Mouse (Mus musculus) left cerebral cortex, adult 18-20 months (tissue): ENCODE measurements around the gene Eif3g. TPM values are rescaled to one million over a fixed set of nuclear protein-coding genes. Genes with fewer than 3 reads are reported as not detected.

ENCODE experiments used
- DNase-seq, 2 experiments: peaks; one replicate each; pipeline ENCODE4 v3.0.0; 2021 to 2022; ENCODE audit warnings: low spot score in 2 of 2, mixed read lengths in 1 of 2
- total RNA-seq, 2 experiments: library from RNA; stranded (reverse); gene quantifications; 2 replicates each; pipeline ENCODE4 v1.2.3; 2021

The Eif3g gene
- total RNA-seq, 2 experiments from 2014 or later, result 133 to 134 TPM

- no peak for DNase-seq
These were observed 9.0 kb downstream of the Eif3g start for GRCm38 (mm10) chr9:20889185-20890141.

- no peak for DNase-seq
These were observed 10.0 kb downstream of the Eif3g start for GRCm38 (mm10) chr9:20888386-20888765.

DNA sequence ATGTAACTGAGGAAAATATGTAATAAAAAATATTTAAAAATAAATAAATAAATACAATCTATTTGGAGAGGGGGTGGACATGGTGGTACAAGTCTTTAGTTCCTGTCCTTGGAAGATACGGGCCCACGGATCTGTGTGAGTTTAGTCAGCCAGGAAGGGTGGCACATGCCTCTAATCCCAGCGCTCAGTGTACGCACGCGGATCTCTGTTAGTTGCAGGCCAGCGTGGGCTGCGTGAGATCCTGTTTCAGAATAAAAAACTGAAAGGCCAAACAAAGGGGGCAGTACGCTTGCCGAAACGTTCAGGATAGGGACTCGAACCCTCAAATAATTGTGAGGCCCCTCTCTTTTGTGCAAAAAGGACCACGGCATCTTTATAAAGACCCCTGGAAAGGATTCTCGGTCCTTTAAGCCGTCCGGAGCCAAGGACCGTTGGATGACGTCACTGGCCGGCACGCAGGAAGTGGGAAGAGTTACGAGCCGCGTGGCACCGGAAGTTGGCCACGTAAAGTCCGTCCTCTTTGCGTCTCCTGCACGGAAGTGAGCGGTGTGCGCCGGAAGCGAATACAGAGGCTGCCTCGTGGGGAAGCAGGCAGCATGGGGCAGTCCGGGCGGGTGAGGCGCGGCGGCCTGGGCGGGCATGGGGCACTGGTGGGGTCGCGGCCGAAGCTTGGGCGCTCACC lies 10.6 kb downstream of the Eif3g start, which contains the start of gene Ppan:
Gene Ppan (plus strand): TSS at position 472 of the 682 bp plus-strand sequence.
- DNase-seq, result peak; percentile 97 to 98

- DNase-seq, result no peak
These were observed 11.2 kb downstream of the Eif3g start for GRCm38 (mm10) chr9:20887191-20887590.

GRCm38 (mm10) chr9:20886563-20886962 lies 11.9 kb downstream of the Eif3g start:
- no peak for DNase-seq

GRCm38 (mm10) chr9:20879097-20879792 lies 19.2 kb downstream of the Eif3g start, which contains the start of gene Angptl6:
Gene Angptl6, minus strand, starts transcription at chr9:20879727.
- no peak for DNase-seq

DNA sequence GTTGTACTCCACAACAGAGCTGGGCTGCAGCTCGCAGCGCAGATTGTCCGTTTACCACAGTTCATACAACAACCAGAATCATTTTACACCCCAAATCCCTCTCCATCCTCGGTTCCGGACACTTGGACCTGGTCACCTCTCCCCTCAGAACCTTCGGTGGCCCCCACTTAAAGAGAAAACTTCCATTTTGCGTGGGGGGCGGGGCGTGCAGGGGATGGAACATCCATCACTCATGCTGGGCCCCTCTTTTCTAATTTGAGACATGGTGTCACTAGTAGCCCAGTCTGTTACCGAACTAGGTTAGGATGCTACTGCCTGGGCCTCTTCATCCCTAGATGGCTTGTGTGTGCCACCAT lies 19.7 kb downstream of the Eif3g start:
- DNase-seq, result no peak

DNA sequence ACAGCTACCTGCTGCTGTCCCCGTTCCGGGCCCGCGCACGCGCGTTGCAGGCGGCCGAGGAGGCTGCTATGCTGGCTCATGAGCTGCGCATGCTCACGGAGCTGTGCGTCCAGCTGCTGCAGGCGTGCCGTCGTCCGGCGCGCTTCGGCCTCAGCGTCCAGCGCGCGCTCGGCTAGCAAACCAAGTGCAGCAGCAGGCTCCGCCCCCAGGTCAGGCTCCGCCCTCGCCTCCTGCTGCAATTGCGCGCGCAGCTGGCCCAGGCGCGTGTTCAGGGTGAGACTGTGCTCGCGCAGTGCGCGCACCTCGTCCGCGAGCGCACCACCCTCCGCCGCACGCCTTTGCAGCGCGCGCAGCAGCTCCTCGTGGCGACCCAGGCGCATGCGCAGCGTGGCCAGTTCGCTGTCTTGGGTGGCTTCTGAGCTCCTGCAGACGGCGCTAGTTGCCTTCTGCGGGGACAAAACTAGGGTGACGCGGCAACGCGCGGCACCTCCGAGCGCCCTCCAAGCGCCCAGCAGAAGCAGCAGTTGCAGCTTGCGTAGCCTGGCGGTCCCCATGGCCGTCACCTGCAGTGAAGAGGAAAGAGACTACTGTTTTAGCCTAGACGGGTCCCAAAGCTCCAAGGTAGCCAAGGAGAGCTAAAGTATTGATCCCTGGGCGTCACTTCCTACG lies 20.2 kb downstream of the Eif3g start:
- DNase-seq, result peak; percentile 99 to 100

- DNase-seq, result no peak
These were observed 21.0 kb downstream of the Eif3g start for GRCm38 (mm10) chr9:20877118-20878040.

DNA sequence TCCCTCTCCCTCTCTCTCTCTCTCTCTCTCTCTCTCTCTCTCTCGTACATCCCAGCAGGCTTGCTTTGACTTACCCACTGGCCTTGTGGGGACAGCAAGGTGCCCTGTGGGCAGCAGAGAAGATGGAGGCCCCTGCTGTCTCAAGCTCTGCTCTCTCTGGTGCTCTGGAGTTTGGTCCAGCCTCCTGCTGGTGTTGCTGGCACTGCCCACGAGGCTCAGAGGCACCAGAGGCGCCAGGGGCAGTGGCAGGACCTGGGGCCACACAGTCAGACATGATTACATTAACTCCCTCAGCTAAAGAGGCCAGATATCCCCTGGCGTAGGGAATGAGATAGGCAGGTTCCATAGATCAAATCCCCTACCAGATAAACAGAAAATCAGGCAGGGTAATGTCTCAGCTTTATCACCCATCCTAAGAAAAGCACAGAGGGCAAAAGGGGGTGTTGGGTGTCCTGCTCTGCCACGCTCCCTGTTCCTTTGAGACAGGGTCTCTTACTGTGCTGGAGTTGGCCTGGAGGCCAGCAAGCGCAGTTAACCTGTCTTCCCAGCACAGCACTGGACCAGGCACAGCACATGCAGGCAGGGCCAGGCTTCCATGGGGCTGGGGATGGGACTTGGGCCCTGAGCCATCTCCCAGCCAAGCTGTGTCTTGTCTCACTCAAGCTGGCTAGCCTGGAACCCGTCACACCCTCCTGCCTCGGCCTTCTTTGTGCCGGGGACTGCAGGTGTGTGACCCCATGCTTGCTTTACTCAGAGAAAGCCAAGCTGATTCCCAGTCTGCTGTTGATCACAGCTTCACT lies 21.9 kb downstream of the Eif3g start:
- no peak for DNase-seq

DNA sequence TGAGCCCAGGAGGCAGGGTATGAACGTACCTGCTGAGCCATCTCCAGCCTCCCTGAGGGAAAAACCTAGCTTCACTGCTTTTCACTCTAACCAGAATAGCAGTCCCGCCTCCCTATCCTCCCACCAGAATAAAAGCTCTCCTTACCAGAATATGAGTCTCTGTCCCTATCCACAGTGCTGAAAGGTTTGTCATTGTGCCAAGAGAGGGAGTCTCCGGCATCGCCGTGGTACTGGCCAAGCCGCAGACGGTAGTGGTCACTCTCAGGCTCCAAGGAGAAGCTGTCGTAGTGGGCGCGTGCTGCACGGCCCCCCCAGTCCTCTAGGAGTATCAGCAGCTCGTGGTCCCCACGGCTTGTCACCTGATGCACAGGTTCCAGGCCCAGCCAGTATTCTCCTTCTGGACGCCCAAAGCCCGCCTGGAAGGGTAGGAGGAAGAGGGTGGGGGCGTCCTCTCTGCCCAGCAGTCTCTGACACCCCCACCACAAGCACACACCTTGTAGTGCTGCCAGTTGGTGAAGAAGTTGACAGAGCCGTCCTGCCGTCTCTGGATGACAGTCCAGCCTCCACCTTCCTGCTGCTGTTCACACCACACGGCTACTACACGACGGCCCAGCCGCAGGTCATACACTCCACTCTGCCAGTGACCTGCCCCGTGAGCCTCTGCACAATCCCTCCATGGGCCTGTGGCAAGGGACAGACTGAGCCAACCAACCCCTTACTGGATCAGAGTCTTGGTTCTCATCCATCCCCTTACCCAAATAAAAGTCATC lies 23.2 kb downstream of the Eif3g start:
- DNase-seq, result peak; percentile 39 to 56

DNA sequence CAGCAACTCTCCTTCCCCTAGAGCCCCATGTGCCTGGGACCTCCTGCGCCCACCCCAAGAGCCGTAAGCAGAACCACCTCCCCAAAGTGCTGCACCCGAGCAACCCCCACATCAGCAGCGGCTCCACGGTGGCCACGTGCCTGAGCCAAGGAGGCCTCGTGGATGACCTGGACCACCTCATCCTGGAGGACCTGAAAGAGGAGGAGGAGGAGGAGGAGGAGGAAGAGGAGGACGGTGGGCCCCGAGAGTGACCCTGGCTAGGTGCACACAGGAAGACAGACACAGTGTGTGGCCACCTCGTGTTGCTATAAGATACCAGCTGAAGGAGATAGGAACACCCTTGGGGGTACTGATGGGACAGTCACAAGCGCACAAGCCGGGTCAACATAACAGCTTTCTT lies 24.9 kb downstream of the Eif3g start:
- DNase-seq, result no peak

- DNase-seq, result no peak
These were observed 25.4 kb downstream of the Eif3g start for GRCm38 (mm10) chr9:20872991-20873390.

DNA sequence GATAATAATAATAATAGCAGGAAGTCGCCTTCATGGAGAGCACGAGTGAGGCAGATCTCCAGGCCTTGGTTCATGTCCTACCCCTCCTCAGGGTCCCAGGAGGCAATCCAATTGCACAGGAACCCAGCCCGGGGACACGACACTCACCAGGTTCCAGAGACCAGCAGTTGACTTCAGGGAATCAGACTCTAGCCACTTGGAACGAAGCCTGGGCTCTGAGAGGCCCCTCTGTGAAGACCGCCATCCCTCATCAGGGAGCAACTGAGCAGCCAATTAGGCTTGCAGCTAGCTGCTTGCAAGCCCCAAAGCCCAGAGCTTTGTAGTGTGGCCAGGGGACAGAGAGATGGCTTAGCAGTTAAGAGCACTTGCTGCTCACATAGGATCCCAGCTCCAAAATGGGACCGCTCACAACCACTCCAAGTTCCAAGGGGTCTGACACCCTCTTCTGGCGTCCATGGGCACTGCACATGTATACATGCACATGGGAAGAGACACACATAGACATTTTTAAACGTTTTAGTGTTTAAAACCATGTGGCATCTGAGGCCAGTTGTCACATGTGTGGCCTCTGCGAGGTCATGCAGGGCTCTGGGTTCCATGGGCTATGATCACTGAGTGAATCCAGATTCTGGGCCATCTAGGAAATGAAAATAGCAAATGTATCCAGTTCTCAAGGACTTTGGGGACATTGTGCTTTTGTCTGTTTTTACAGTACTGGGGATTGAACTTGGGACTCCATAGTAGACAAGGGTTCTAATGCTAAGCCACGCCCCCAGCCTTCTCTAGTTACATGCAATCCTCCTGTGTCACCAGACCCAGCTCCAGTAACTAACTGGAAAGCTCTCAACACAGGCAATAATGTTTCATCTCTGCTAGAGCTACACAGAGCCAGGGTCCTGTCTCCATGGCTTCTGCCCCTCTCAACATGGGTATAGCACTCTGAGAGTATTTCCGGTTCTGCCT lies 27.9 kb downstream of the Eif3g start:
- no peak for DNase-seq

DNA sequence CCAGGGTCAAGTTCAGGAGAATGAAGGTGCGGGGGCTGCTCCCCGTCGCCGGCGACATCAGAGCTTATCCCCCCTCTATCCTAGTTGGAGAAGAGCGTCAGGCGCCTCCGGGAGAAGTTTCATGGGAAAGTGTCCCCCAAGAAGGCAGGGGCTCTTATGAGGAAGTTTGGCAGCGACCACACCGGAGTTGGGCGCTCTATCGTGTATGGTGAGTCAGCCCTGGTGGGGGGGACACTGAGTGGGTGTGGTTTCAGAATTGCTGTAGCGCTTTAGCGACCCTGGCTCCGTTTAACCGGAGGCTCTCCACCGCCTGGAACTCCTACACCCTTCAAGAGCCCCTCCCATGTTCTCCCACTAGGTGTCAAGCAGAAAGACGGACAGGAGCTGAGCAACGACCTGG lies 29.2 kb downstream of the Eif3g start:
- DNase-seq, result no peak

DNA sequence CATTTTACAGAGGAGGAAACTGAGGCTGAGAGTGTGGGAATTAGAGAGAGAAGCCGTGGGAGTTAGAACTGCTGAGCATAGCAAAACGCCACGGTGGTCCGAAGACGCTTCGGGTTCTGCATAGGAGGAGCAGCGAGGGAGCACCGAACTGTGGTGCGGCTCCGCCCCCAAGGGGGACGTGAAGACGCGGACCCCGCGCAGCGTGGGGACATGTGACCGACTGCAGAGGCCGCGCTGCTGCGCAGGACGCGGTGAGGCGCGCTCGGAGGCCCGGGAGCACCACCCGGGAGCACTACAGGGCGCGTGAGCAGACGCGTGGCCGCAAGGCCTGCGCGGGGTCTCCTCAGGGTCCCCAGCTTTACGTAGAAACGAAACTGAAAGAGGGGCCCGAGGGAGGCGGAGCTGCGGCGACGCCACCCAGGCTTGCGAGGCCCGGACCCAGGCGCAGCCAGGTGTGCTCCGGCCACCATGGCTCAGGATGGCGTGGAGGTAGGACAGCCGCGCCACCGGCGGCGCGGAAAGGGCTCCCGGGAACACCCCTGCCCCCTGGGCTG lies 29.9 kb downstream of the Eif3g start, which contains the start of gene A230050P20Rik:
Gene A230050P20Rik (plus strand): TSS at position 195 of the 554 bp plus-strand sequence.
- peak; percentile 75 to 81 for DNase-seq

GRCm38 (mm10) chr9:20866879-20867278 lies 31.5 kb downstream of the Eif3g start:
- DNase-seq, result no peak
